Mouse (Mus musculus): Measurements from ENCODE around the gene Qk. TPM values are rescaled to one million over a fixed set of nuclear protein-coding genes. Genes with fewer than 3 reads are reported as not detected.

Qk gene
- total RNA-seq, 1 experiment, result 129 TPM

GRCm38 (mm10) chr17:10304001-10304400 lies 15.7 kb downstream of the Qk start:
- no peak overlapping the region for H3K27ac ChIP-seq (ENCODE audit: insufficient read depth, low read depth, low read length, poor library complexity, severe bottlenecking)
- no peak overlapping the region for H3K9ac ChIP-seq (ENCODE audit: insufficient read depth, low read depth, low read length, poor library complexity, severe bottlenecking)
- no peak for DNase-seq (ENCODE audit: low read depth, low spot score)
- no peaks in the 10 kb centered on the region for H3K36me3 ChIP-seq (ENCODE audit: control insufficient read depth, insufficient read depth, low read length, poor library complexity, severe bottlenecking)
- peaks cover under 1 to 2% of the 10 kb centered on the region in 2 experiments; a peak in 2 of 4 replicates for H3K4me1 ChIP-seq (ENCODE audit: control insufficient read depth in 2 of 2, insufficient read depth in 2 of 2, low read length in 2 of 2, poor library complexity in 1 of 2)
- H3K9me3 ChIP-seq (ENCODE audit: control insufficient read depth, insufficient read depth, low read depth, low read length), result no peaks in the 10 kb centered on the region
- in situ Hi-C loops (cut with MboI; ENCODE audit: low sequenced_read_pairs in 2 of 2, unreplicated experiment in 2 of 2), result no loop called here
- no peak for TF ChIP-seq ZC3H11A (IDR thresholded peaks at IDR 0.05; ENCODE audit: borderline replicate concordance, low read depth, low read length)
- TF ChIP-seq ZNF384 (IDR thresholded peaks at IDR 0.05; ENCODE audit: low read depth, low read length), result no peak
- TF ChIP-seq HCFC1 (IDR thresholded peaks at IDR 0.05; ENCODE audit: borderline replicate concordance, insufficient read depth, low read length), result no peak
- TF ChIP-seq MAFK (IDR thresholded peaks at IDR 0.05; ENCODE audit: insufficient read depth, low read depth, low read length), result no peak
- TF ChIP-seq CHD2 (IDR thresholded peaks at IDR 0.05; ENCODE audit: low read depth, low read length), result no peak
- H3K4me3 ChIP-seq (ENCODE audit: insufficient read depth in 1 of 2, low read depth in 1 of 2, low read length in 2 of 2, poor library complexity in 1 of 2, severe bottlenecking in 1 of 2), result no peak overlapping the region

GRCm38 (mm10) chr17:10300968-10301795 lies 18.5 kb downstream of the Qk start:
- in situ Hi-C loops (cut with MboI; ENCODE audit: low sequenced_read_pairs in 2 of 2, unreplicated experiment in 2 of 2), result no loop called here
- peaks cover 0 to 2% of the 10 kb centered on the region in 2 experiments; a peak in 1 of 4 replicates for H3K4me1 ChIP-seq (ENCODE audit: control insufficient read depth in 2 of 2, insufficient read depth in 2 of 2, low read length in 2 of 2, poor library complexity in 1 of 2)
- H3K27ac ChIP-seq (ENCODE audit: insufficient read depth, low read depth, low read length, poor library complexity, severe bottlenecking), result no peak overlapping the region
- no peak overlapping the region for H3K4me3 ChIP-seq (ENCODE audit: insufficient read depth in 1 of 2, low read depth in 1 of 2, low read length in 2 of 2, poor library complexity in 1 of 2, severe bottlenecking in 1 of 2)
- H3K36me3 ChIP-seq (ENCODE audit: control insufficient read depth, insufficient read depth, low read length, poor library complexity, severe bottlenecking), result no peaks in the 10 kb centered on the region
- H3K9me3 ChIP-seq (ENCODE audit: control insufficient read depth, insufficient read depth, low read depth, low read length), result no peaks in the 10 kb centered on the region
- H3K9ac ChIP-seq (ENCODE audit: insufficient read depth, low read depth, low read length, poor library complexity, severe bottlenecking), result no peak overlapping the region
- DNase-seq (ENCODE audit: low read depth, low spot score), result no peak
- TF ChIP-seq MAFK (IDR thresholded peaks at IDR 0.05; ENCODE audit: insufficient read depth, low read depth, low read length) (no peak), ZC3H11A (IDR thresholded peaks at IDR 0.05; ENCODE audit: borderline replicate concordance, low read depth, low read length) (no peak), ZNF384 (IDR thresholded peaks at IDR 0.05; ENCODE audit: low read depth, low read length) (no peak), HCFC1 (IDR thresholded peaks at IDR 0.05; ENCODE audit: borderline replicate concordance, insufficient read depth, low read length) (no peak), CHD2 (IDR thresholded peaks at IDR 0.05; ENCODE audit: low read depth, low read length) (no peak)

- in situ Hi-C loops (cut with MboI; ENCODE audit: low sequenced_read_pairs in 2 of 2, unreplicated experiment in 2 of 2), result no loop called here
- H3K27ac ChIP-seq (ENCODE audit: insufficient read depth, low read depth, low read length, poor library complexity, severe bottlenecking), result no peak overlapping the region
- no peak for DNase-seq (ENCODE audit: low read depth, low spot score)
- H3K9me3 ChIP-seq (ENCODE audit: control insufficient read depth, insufficient read depth, low read depth, low read length), result no peaks in the 10 kb centered on the region
- H3K9ac ChIP-seq (ENCODE audit: insufficient read depth, low read depth, low read length, poor library complexity, severe bottlenecking), result no peak overlapping the region
- H3K4me1 ChIP-seq (ENCODE audit: control insufficient read depth in 2 of 2, insufficient read depth in 2 of 2, low read length in 2 of 2, poor library complexity in 1 of 2), result peaks cover 0 to 2% of the 10 kb centered on the region in 2 experiments; a peak in 1 of 4 replicates
- TF ChIP-seq CHD2 (IDR thresholded peaks at IDR 0.05; ENCODE audit: low read depth, low read length) (no peak), ZNF384 (IDR thresholded peaks at IDR 0.05; ENCODE audit: low read depth, low read length) (no peak), MAFK (IDR thresholded peaks at IDR 0.05; ENCODE audit: insufficient read depth, low read depth, low read length) (no peak), HCFC1 (IDR thresholded peaks at IDR 0.05; ENCODE audit: borderline replicate concordance, insufficient read depth, low read length) (no peak), ZC3H11A (IDR thresholded peaks at IDR 0.05; ENCODE audit: borderline replicate concordance, low read depth, low read length) (no peak)
- no peaks in the 10 kb centered on the region for H3K36me3 ChIP-seq (ENCODE audit: control insufficient read depth, insufficient read depth, low read length, poor library complexity, severe bottlenecking)
- H3K4me3 ChIP-seq (ENCODE audit: insufficient read depth in 1 of 2, low read depth in 1 of 2, low read length in 2 of 2, poor library complexity in 1 of 2, severe bottlenecking in 1 of 2), result no peak overlapping the region
These were observed 20.3 kb downstream of the Qk start for GRCm38 (mm10) chr17:10299396-10299795.

GRCm38 (mm10) chr17:10292520-10292919 lies 27.1 kb downstream of the Qk start:
- Histone ChIP-seq H3K27ac (ENCODE audit: insufficient read depth, low read depth, low read length, poor library complexity, severe bottlenecking) (no peak overlapping the region), H3K4me1 (ENCODE audit: control insufficient read depth in 2 of 2, insufficient read depth in 2 of 2, low read length in 2 of 2, poor library complexity in 1 of 2) (no peaks in the 10 kb centered on the region), H3K36me3 (ENCODE audit: control insufficient read depth, insufficient read depth, low read length, poor library complexity, severe bottlenecking) (no peaks in the 10 kb centered on the region), H3K9me3 (ENCODE audit: control insufficient read depth, insufficient read depth, low read depth, low read length) (no peaks in the 10 kb centered on the region), H3K9ac (ENCODE audit: insufficient read depth, low read depth, low read length, poor library complexity, severe bottlenecking) (no peak overlapping the region), H3K4me3 (ENCODE audit: insufficient read depth in 1 of 2, low read depth in 1 of 2, low read length in 2 of 2, poor library complexity in 1 of 2, severe bottlenecking in 1 of 2) (no peak overlapping the region)
- DNase-seq (ENCODE audit: low read depth, low spot score), result no peak
- in situ Hi-C loops (cut with MboI; ENCODE audit: low sequenced_read_pairs in 2 of 2, unreplicated experiment in 2 of 2), result no loop called here
- no peak for TF ChIP-seq ZC3H11A (IDR thresholded peaks at IDR 0.05; ENCODE audit: borderline replicate concordance, low read depth, low read length)
- no peak for TF ChIP-seq CHD2 (IDR thresholded peaks at IDR 0.05; ENCODE audit: low read depth, low read length)
- TF ChIP-seq MAFK (IDR thresholded peaks at IDR 0.05; ENCODE audit: insufficient read depth, low read depth, low read length), result no peak
- TF ChIP-seq HCFC1 (IDR thresholded peaks at IDR 0.05; ENCODE audit: borderline replicate concordance, insufficient read depth, low read length), result no peak
- no peak for TF ChIP-seq ZNF384 (IDR thresholded peaks at IDR 0.05; ENCODE audit: low read depth, low read length)

All from ES-E14 (cell line).